Mouse (Mus musculus) T-helper 17 cell (primary cell): ENCODE measurements around the gene Nfia.

Experiments used
- in situ Hi-C, 2 experiments: fragments of 300-600 bp; cut with MboI, MseI; formaldehyde crosslinking; loops; 1 replicate in 1 of 2; 2 replicates in 1 of 2; pipeline ENCODE4 v1.15.1; 2025; ENCODE audit warnings: high pct_unique_total_duplicates in 2 of 2

Nfia gene

GRCm38 (mm10) chr4:98115401-98115800 lies 342.9 kb downstream of the Nfia start:
- in situ Hi-C loops, result no loop called here

- in situ Hi-C loops, result no loop called here
Observed at GRCm38 (mm10) chr4:98116046-98116445, 343.5 kb downstream of the Nfia start.

- in situ Hi-C loops, result no loop called here
Observed at GRCm38 (mm10) chr4:98118126-98118525, 345.6 kb downstream of the Nfia start.

GRCm38 (mm10) chr4:98118761-98119675 lies 346.5 kb downstream of the Nfia start:
- in situ Hi-C loops, result no loop called here

GRCm38 (mm10) chr4:98119949-98120531 lies 347.5 kb downstream of the Nfia start:
- in situ Hi-C loops, result no loop called here

GRCm38 (mm10) chr4:98120706-98121340 lies 348.3 kb downstream of the Nfia start:
- in situ Hi-C loops, result no loop called here

GRCm38 (mm10) chr4:98126003-98126677 lies 353.6 kb downstream of the Nfia start:
- in situ Hi-C loops, result no loop called here

GRCm38 (mm10) chr4:98130798-98131197 lies 358.3 kb downstream of the Nfia start:
- in situ Hi-C loops, result no loop called here

GRCm38 (mm10) chr4:98134027-98134426 lies 361.5 kb downstream of the Nfia start:
- in situ Hi-C loops, result no loop called here

- in situ Hi-C loops, result no loop called here
Observed at GRCm38 (mm10) chr4:98136072-98136471, 363.5 kb downstream of the Nfia start.

GRCm38 (mm10) chr4:98142879-98143436 lies 370.4 kb downstream of the Nfia start:
- in situ Hi-C loops, result no loop called here

GRCm38 (mm10) chr4:98150576-98150975 lies 378.0 kb downstream of the Nfia start:
- in situ Hi-C loops, result no loop called here

GRCm38 (mm10) chr4:98157921-98158320 lies 385.4 kb downstream of the Nfia start:
- in situ Hi-C loops, result no loop called here

- in situ Hi-C loops, result no loop called here
Observed at GRCm38 (mm10) chr4:98166379-98166778, 393.8 kb downstream of the Nfia start.
